Mouse (Mus musculus) liver, embryonic 14.5 days (tissue): ENCODE results near the gene Tgfb2.

Experiments
- CTCF ChIP-seq: IDR thresholded peaks from 2 replicates; pipeline ENCODE4 v1.5.1; 2016; ENCODE audit warnings: antibody characterized with exemption, low read depth, control low read depth
- EP300 ChIP-seq: IDR thresholded peaks from 2 replicates; pipeline ENCODE4 v1.6.1; 2016; ENCODE audit warnings: antibody characterized with exemption, low read depth

- TF ChIP-seq CTCF (no peak), EP300 (no peak)
Observed at GRCm38 (mm10) chr1:186735537-186735936, 29.7 kb upstream of the Tgfb2 start.
